ENCODE assay signal across 20 mouse cellular contexts in the genomic region with DNA sequence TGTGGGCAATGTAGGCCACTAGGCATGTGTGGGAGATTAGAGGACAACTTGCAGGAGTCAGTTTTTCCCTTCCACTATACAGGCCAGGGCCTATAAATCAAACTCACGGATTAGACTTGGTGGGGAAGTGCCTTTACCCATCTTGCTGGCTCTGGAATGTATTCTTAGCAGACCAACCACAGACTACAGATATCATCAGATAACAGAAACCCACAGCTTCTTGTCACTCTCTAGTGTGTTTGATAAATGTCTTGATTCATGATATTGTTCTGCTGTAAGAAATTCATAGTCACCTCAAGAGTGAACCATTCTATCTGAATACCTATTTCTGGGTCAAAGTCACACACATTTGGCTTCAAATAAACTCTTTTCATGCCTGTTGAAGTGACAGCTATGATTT. TPM values are rescaled to one million over a fixed set of nuclear protein-coding genes. Genes with fewer than 3 reads are reported as not detected.
A peak's percentile ranks its signal among the peaks of the same experiment; 100 is the strongest.
DNase-seq lines count a peak whose midpoint lies in the region; ATAC-seq and TF ChIP-seq lines count a peak whose summit lies in the region.
"Had no signal": no experiment of that assay in that cellular context is flagged by ENCODE, and none has a peak within 500 bp of the region (broad histone marks: within the 10 kb centered on the region; RNA-seq: fewer than 3 reads in every experiment).

No protein-coding gene starts in this region.

- peak; percentile 44 for DNase-seq in 416B (ENCODE audit: low read depth)
- no peak for DNase-seq in liver, postnatal 0 days
- DNase-seq in layer of hippocampus, adult 9-11 months = no peak
- no peak for DNase-seq in gastrocnemius, adult 2 months
- DNase-seq: adrenal gland, adult 2 months; adrenal gland, postnatal 10 days; adrenal gland, postnatal 25 days; cerebellum, adult 11 months; cerebellum, adult 18-20 months; cerebellum, adult 8-10 months; cerebellum, adult 9-11 months; cerebellum, postnatal 14 days; cerebellum, postnatal 36 days; forebrain, postnatal 0 days had no signal

- no peaks in the 10 kb centered on the region for H3K27me3 ChIP-seq in liver, postnatal 0 days (ENCODE audit: insufficient read depth, low read length)
- H3K27me3 ChIP-seq: embryonic facial prominence, embryonic 12.5 days; forebrain, embryonic 15.5 days had no signal

- H3K9me3 ChIP-seq in liver, postnatal 0 days (ENCODE audit: low read length) = no peaks in the 10 kb centered on the region
- H3K9me3 ChIP-seq: embryonic facial prominence, embryonic 10.5 days; embryonic facial prominence, embryonic 12.5 days; forebrain, embryonic 13.5 days; forebrain, embryonic 15.5 days; G1E had no signal

- 64% methylated on average over 1 of the region's 1 CpGs for WGBS in liver, postnatal 0 days (ENCODE audit: insufficient replicate concordance)

- H3K4me3 ChIP-seq in liver, postnatal 0 days (ENCODE audit: low read depth, low read length) = no peak overlapping the region
- no peak overlapping the region for H3K4me3 ChIP-seq in gastrocnemius, adult 2 months
- H3K4me3 ChIP-seq: embryonic facial prominence, embryonic 10.5 days; embryonic facial prominence, embryonic 12.5 days; forebrain, embryonic 13.5 days; forebrain, embryonic 15.5 days had no signal

- TF ChIP-seq EP300 in liver, postnatal 0 days (IDR thresholded peaks at IDR 0.05; ENCODE audit: low read depth) = no peak

- no peak for TF ChIP-seq CTCF in liver, postnatal 0 days (IDR thresholded peaks at IDR 0.05; ENCODE audit: low read depth)
- TF ChIP-seq CTCF in gastrocnemius, adult 2 months (IDR thresholded peaks at IDR 0.05) = no peak

- H3K27ac ChIP-seq in liver, postnatal 0 days (ENCODE audit: low read depth) = no peak overlapping the region
- H3K27ac ChIP-seq in gastrocnemius, adult 2 months = no peak overlapping the region
- H3K27ac ChIP-seq: embryonic facial prominence, embryonic 10.5 days; embryonic facial prominence, embryonic 12.5 days; forebrain, embryonic 13.5 days; forebrain, embryonic 15.5 days had no signal

- ATAC-seq in common myeloid progenitor, adult 5-6 weeks (replicated peaks; ENCODE audit: low read depth, poor library complexity, severe bottlenecking) = 0 out of 2 replicates have a peak, but pooled peaks have one; percentile 32
- no peak for ATAC-seq in liver, postnatal 0 days
- ATAC-seq: forebrain, embryonic 13.5 days; forebrain, embryonic 15.5 days; forebrain, postnatal 0 days had no signal

- H3K4me1 ChIP-seq in liver, postnatal 0 days (ENCODE audit: insufficient read depth) = no peaks in the 10 kb centered on the region
- H3K4me1 ChIP-seq: embryonic facial prominence, embryonic 12.5 days had no signal

- no peak overlapping the region for H3K9ac ChIP-seq in liver, postnatal 0 days (replicated peaks)
- H3K9ac ChIP-seq: embryonic facial prominence, embryonic 12.5 days; forebrain, embryonic 13.5 days; forebrain, embryonic 15.5 days; forebrain, postnatal 0 days had no signal

- no peak overlapping the region for H3K4me2 ChIP-seq in liver, postnatal 0 days (ENCODE audit: low read depth, low read length)
- H3K4me2 ChIP-seq: embryonic facial prominence, embryonic 12.5 days; forebrain, embryonic 13.5 days; forebrain, embryonic 15.5 days had no signal

- intact Hi-C loops in gastrocnemius, adult 2 months (cut with DNase I) = no loop called here

- H3K36me3 ChIP-seq in liver, postnatal 0 days (replicated peaks; ENCODE audit: insufficient read depth, low read length) = no peaks in the 10 kb centered on the region
- H3K36me3 ChIP-seq: embryonic facial prominence, embryonic 10.5 days; embryonic facial prominence, embryonic 12.5 days; forebrain, embryonic 15.5 days; G1E had no signal

RNA-seq across cellular contexts. Expression of a gene that starts 20.3 kb away (rescaled TPM):
- 10.0 and 14.7 TPM in 2 replicates for total RNA-seq in common myeloid progenitor, adult 5-6 weeks (2017)
- 1.5 and 3.2 TPM in 2 replicates for polyA plus RNA-seq in liver, postnatal 0 days (2015; fragmentation: Nextera tagmentation; extraction: Ambion mirVana)
- 1 to 10 TPM; 4.6 to 4.7 TPM for total RNA-seq in gastrocnemius, adult 2 months (2021)

RNA-seq across cellular contexts. Expression of a gene that starts 26.9 kb away (rescaled TPM):
- 6.9 and 10.6 TPM in 2 replicates for total RNA-seq in common myeloid progenitor, adult 5-6 weeks (2017)
- polyA plus RNA-seq in liver, postnatal 0 days (2015; fragmentation: Nextera tagmentation; extraction: Ambion mirVana) = 0.78 and 0.92 TPM in 2 replicates
- 10 to 100 TPM in 1 of 2 experiments, 1 to 10 TPM in 1; 10.0 to 11.1 TPM for total RNA-seq in gastrocnemius, adult 2 months (2021)

RNA-seq across cellular contexts. Expression of a gene that starts 38.8 kb away (rescaled TPM):
- 24.5 and 32.6 TPM in 2 replicates for total RNA-seq in common myeloid progenitor, adult 5-6 weeks (2017)
- polyA plus RNA-seq in liver, postnatal 0 days (2015; fragmentation: Nextera tagmentation; extraction: Ambion mirVana) = 6.0 and 8.5 TPM in 2 replicates
- total RNA-seq in gastrocnemius, adult 2 months (2021) = 10 to 100 TPM; 10.5 to 12.8 TPM
